Mouse (Mus musculus) limb, embryonic 12.5 days (tissue): ENCODE measurements around the gene Elavl2. TPM values are rescaled to one million over a fixed set of nuclear protein-coding genes. Genes with fewer than 3 reads are reported as not detected.

Experiments
- ATAC-seq: fragments of 200-750 bp; cut with Nextera tagmentation; 2 replicates; pipeline ENCODE4 v1.8.0; 2017; ENCODE audit warnings: low read depth, moderate TSS enrichment; ENCODE audit not compliant: insufficient number of reproducible peaks, insufficient read depth, low FRiP score, low TSS enrichment
- H3K27ac ChIP-seq: fragments of 300-500 bp; sonication (generic); 2 replicates; pipeline ENCODE4 v1.5.1; 2016; ENCODE audit warnings: mild to moderate bottlenecking, moderate library complexity
- H3K27me3 ChIP-seq: fragments of 300-500 bp; sonication (generic); 2 replicates; pipeline ENCODE4 v1.6.1; 2016; ENCODE audit warnings: mild to moderate bottlenecking, moderate library complexity
- H3K36me3 ChIP-seq: fragments of 300-500 bp; sonication (generic); 2 replicates; pipeline ENCODE4 v1.6.1; 2016; ENCODE audit warnings: mild to moderate bottlenecking, moderate library complexity
- H3K4me1 ChIP-seq: fragments of 300-500 bp; sonication (generic); replicated peaks from 2 replicates; pipeline ENCODE4 v1.6.1; 2016
- H3K4me2 ChIP-seq: fragments of 300-500 bp; sonication (generic); 2 replicates; pipeline ENCODE4 v1.6.1; 2016; ENCODE audit warnings: mild to moderate bottlenecking, moderate library complexity
- H3K4me3 ChIP-seq: fragments of 300-500 bp; sonication (generic); replicated peaks from 2 replicates; pipeline ENCODE4 v1.5.1; 2016; ENCODE audit warnings: mild to moderate bottlenecking
- H3K9ac ChIP-seq: fragments of 300-500 bp; sonication (generic); replicated peaks from 2 replicates; pipeline ENCODE4 v1.6.1; 2016; ENCODE audit warnings: mild to moderate bottlenecking, moderate library complexity
- H3K9me3 ChIP-seq: fragments of 300-500 bp; sonication (generic); 2 replicates; pipeline ENCODE4 v1.6.1; 2016; ENCODE audit warnings: mild to moderate bottlenecking, moderate library complexity
- WGBS: fragments of 180-500 bp; shearing (Covaris S2); methylation state at CpG from one replicate; pipeline ENCODE4 v1.1.7; 2016; 5-methylcytosine and 5-hydroxymethylcytosine counted together
- polyA plus RNA-seq: library from polyadenylated mRNA; unstranded; fragments of >200 nt; fragmentation: Nextera tagmentation; extraction: Ambion mirVana; gene quantifications from 2 replicates; pipeline ENCODE4 v1.2.1, GENCODE M21; 2016

Gene Elavl2
- polyA plus RNA-seq, 1 experiment from 2014 or later = 4.7 TPM

GRCm38 (mm10) chr4:91244554-91244953 is 156.0 kb downstream of the Elavl2 start:
- no peaks in the 10 kb centered on the region for H3K9me3 ChIP-seq
- H3K27me3 ChIP-seq = no peaks in the 10 kb centered on the region
- no peak overlapping the region for H3K27ac ChIP-seq
- H3K4me3 ChIP-seq = no peak overlapping the region
- no peak for ATAC-seq
- H3K36me3 ChIP-seq = no peaks in the 10 kb centered on the region
- no peak overlapping the region for H3K9ac ChIP-seq
- no peaks in the 10 kb centered on the region for H3K4me1 ChIP-seq
- H3K4me2 ChIP-seq = no peak overlapping the region
- 82% methylated on average over 9 of the region's 9 CpGs for WGBS

- no peak overlapping the region for H3K27ac ChIP-seq
- H3K27me3 ChIP-seq = no peaks in the 10 kb centered on the region
- H3K4me1 ChIP-seq = no peaks in the 10 kb centered on the region
- no peaks in the 10 kb centered on the region for H3K36me3 ChIP-seq
- H3K9ac ChIP-seq = no peak overlapping the region
- H3K4me3 ChIP-seq = no peak overlapping the region
- no peaks in the 10 kb centered on the region for H3K9me3 ChIP-seq
- no peak for ATAC-seq
- WGBS = 83% methylated on average over 4 of the region's 4 CpGs
- H3K4me2 ChIP-seq = no peak overlapping the region
These were observed 156.7 kb downstream of the Elavl2 start for GRCm38 (mm10) chr4:91243896-91244295.

GRCm38 (mm10) chr4:91238739-91239485 is 161.7 kb downstream of the Elavl2 start:
- H3K9ac ChIP-seq = no peak overlapping the region
- 75% methylated on average over 6 of the region's 6 CpGs for WGBS
- ATAC-seq = no peak

GRCm38 (mm10) chr4:91236976-91237375 is 163.6 kb downstream of the Elavl2 start:
- 23% methylated on average over 7 of the region's 7 CpGs for WGBS
- Histone ChIP-seq H3K36me3 (no peaks in the 10 kb centered on the region), H3K9ac (no peak overlapping the region), H3K27me3 (no peaks in the 10 kb centered on the region), H3K9me3 (no peaks in the 10 kb centered on the region), H3K27ac (peak overlapping the region; percentile 25; the same call in 1 of the 2 replicates), H3K4me2 (no peak overlapping the region), H3K4me1 (peaks cover 6% of the 10 kb centered on the region; the same call in 1 of the 2 replicates), H3K4me3 (no peak overlapping the region)
- peak; percentile 81; the same call in 1 of the 2 replicates for ATAC-seq

More at GRCm38 (mm10) chr4:91238739-91239485, 161.7 kb downstream of the Elavl2 start:
- Histone ChIP-seq H3K27me3 (no peaks in the 10 kb centered on the region), H3K9me3 (no peaks in the 10 kb centered on the region), H3K27ac (no peak overlapping the region), H3K4me2 (no peak overlapping the region), H3K36me3 (no peaks in the 10 kb centered on the region), H3K4me1 (peaks cover 6% of the 10 kb centered on the region; the same call in 1 of the 2 replicates), H3K4me3 (no peak overlapping the region)

- Histone ChIP-seq H3K27ac (no peak overlapping the region), H3K4me3 (no peak overlapping the region), H3K36me3 (no peaks in the 10 kb centered on the region), H3K27me3 (no peaks in the 10 kb centered on the region), H3K9ac (no peak overlapping the region), H3K4me1 (peaks cover 15% of the 10 kb centered on the region), H3K4me2 (no peak overlapping the region), H3K9me3 (no peaks in the 10 kb centered on the region)
- WGBS = 82% methylated on average over 6 of the region's 6 CpGs
- ATAC-seq = no peak
These were observed 165.6 kb downstream of the Elavl2 start for GRCm38 (mm10) chr4:91234941-91235340.

- no peak overlapping the region for H3K27ac ChIP-seq
- H3K4me1 ChIP-seq = peaks cover 15% of the 10 kb centered on the region
- no peak for ATAC-seq
- 93% methylated on average over 6 of the region's 6 CpGs for WGBS
- no peak overlapping the region for H3K4me2 ChIP-seq
- no peaks in the 10 kb centered on the region for H3K27me3 ChIP-seq
- H3K4me3 ChIP-seq = no peak overlapping the region
- H3K9ac ChIP-seq = no peak overlapping the region
- H3K36me3 ChIP-seq = no peaks in the 10 kb centered on the region
- no peaks in the 10 kb centered on the region for H3K9me3 ChIP-seq
These were observed 167.0 kb downstream of the Elavl2 start for GRCm38 (mm10) chr4:91233599-91233998.

- Histone ChIP-seq H3K27me3 (0 out of 2 replicates have a peak, but pooled peaks cover 3% of the 10 kb centered on the region), H3K27ac (no peak overlapping the region; the same call in 1 of the 2 replicates), H3K36me3 (no peaks in the 10 kb centered on the region), H3K4me1 (peaks cover 8% of the 10 kb centered on the region), H3K4me3 (no peak overlapping the region), H3K9ac (no peak overlapping the region), H3K9me3 (no peaks in the 10 kb centered on the region), H3K4me2 (no peak overlapping the region)
- ATAC-seq = peak; percentile 47; the same call in 1 of the 2 replicates
- 33% methylated on average over 1 of the region's 1 CpGs for WGBS
These were observed 170.1 kb downstream of the Elavl2 start for GRCm38 (mm10) chr4:91230439-91230863.

GRCm38 (mm10) chr4:91228341-91228740 is 172.2 kb downstream of the Elavl2 start:
- H3K27me3 ChIP-seq = 0 out of 2 replicates have a peak, but pooled peaks cover 3% of the 10 kb centered on the region
- no peak overlapping the region for H3K4me2 ChIP-seq
- WGBS = 68% methylated on average over 3 of the region's 3 CpGs
- no peaks in the 10 kb centered on the region for H3K36me3 ChIP-seq
- peaks cover 8% of the 10 kb centered on the region for H3K4me1 ChIP-seq
- H3K4me3 ChIP-seq = no peak overlapping the region
- no peaks in the 10 kb centered on the region for H3K9me3 ChIP-seq
- H3K9ac ChIP-seq = no peak overlapping the region
- ATAC-seq = no peak
- H3K27ac ChIP-seq = no peak overlapping the region

- Histone ChIP-seq H3K9me3 (no peaks in the 10 kb centered on the region), H3K4me3 (no peak overlapping the region), H3K27me3 (0 out of 2 replicates have a peak, but pooled peaks cover 3% of the 10 kb centered on the region), H3K27ac (no peak overlapping the region), H3K9ac (no peak overlapping the region), H3K4me2 (no peak overlapping the region), H3K4me1 (no peaks in the 10 kb centered on the region), H3K36me3 (no peaks in the 10 kb centered on the region)
- no peak for ATAC-seq
- 81% methylated on average over 4 of the region's 4 CpGs for WGBS
These were observed 176.8 kb downstream of the Elavl2 start for GRCm38 (mm10) chr4:91223811-91224210.

GRCm38 (mm10) chr4:91219322-91219721 is 181.3 kb downstream of the Elavl2 start:
- 93% methylated on average over 3 of the region's 3 CpGs for WGBS
- no peak overlapping the region for H3K27ac ChIP-seq

GRCm38 (mm10) chr4:91213917-91214316 is 186.7 kb downstream of the Elavl2 start:
- Histone ChIP-seq H3K9me3 (no peaks in the 10 kb centered on the region), H3K4me2 (no peak overlapping the region), H3K9ac (no peak overlapping the region), H3K36me3 (no peaks in the 10 kb centered on the region), H3K4me3 (no peak overlapping the region), H3K27me3 (no peaks in the 10 kb centered on the region), H3K4me1 (no peaks in the 10 kb centered on the region; the same call in 1 of the 2 replicates), H3K27ac (no peak overlapping the region)
- no peak for ATAC-seq
- 53% methylated on average over 3 of the region's 3 CpGs for WGBS

More at GRCm38 (mm10) chr4:91219322-91219721, 181.3 kb downstream of the Elavl2 start:
- no peaks in the 10 kb centered on the region for H3K4me1 ChIP-seq
- no peak overlapping the region for H3K4me2 ChIP-seq
- ATAC-seq = no peak
- H3K9ac ChIP-seq = no peak overlapping the region
- no peaks in the 10 kb centered on the region for H3K36me3 ChIP-seq
- no peak overlapping the region for H3K4me3 ChIP-seq
- H3K9me3 ChIP-seq = no peaks in the 10 kb centered on the region
- no peaks in the 10 kb centered on the region for H3K27me3 ChIP-seq
